Mouse (Mus musculus) Muller cell, postnatal 12 days (primary cell): ENCODE data around the gene BC048679.
"Not testable (repeated sequence)": the region's sequence is repeated elsewhere in the genome, so short reads cannot be mapped to it uniquely, and the experiment has no call there.

ENCODE experiments used
- DNase-seq: peaks from one replicate; pipeline ENCODE4 v3.0.0-alpha.2; 2015; ENCODE audit errors: inconsistent ontology term

The BC048679 gene

DNA sequence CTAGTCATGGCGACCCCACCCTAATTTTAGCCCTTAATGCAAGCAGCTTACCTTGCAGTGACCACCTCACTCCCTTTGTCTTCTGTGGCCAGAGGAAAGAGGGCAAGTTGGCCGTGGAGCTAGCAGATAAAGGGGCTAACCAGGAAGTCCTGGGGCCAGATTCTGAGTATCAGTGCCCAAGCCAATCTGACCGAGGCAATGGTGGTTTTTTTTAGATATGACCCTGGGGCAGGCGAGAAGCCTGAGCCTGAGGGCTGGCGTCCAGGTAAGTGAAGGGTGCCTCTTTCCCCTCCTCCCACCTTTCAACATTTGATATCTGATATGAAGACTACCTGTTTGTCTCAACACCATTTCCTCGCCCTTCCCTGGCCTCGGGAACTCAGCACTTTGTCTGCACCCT lies at the start of gene BC048679:
BC048679 (minus strand) TSS at position 101 of the 400 bp plus-strand sequence.
- no peak for DNase-seq

DNA sequence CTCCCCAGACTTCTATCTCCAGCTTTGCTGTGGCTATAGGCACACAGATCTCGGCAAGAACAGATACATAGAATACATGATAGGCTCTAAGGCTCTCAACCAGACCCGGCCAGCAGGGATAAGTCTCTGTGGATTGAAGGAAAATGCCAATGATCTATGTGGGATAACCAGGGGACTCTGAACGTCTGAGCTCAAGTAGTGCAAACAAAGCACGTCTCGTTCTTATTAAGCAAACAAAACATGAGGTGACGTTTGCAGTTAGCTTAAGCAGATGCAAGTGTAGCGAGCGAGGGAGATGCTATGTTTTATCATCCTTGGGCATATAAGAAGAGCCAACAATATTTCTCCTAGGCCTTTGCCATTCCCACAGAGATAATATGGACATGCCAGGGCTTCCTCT lies 44.9 kb upstream of the BC048679 start:
- DNase-seq, result no peak

DNA sequence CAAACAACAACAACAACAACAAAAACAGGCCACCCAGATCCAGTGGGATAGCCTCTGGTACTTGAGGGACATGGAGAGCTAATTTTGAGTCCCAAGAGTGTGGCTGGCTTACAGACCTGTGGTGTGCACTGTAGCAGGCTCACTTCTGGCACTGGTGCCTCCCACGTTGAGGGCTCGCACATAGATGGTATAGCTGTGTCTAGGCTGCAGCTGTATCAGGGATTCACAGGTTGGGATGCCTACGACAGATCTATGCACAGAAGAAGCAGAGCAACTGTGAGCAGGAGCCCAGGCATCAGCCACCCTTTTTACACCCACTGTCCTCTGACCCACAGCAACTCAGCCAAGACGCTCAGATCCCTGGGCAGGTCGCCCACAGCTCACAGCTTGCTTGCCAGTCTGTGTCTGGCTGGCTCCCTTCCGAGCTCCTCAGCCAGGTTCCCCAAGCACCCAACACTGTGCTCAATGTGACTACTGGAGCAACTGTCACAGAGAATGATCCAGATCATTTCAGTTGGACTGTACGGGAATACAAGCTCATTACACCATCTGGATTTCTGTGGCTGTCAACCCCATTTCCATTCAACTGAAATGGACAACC lies 43.9 kb upstream of the BC048679 start:
- DNase-seq, result peak; percentile 73

GRCm38 (mm10) chr7:81540999-81541398 lies 42.9 kb upstream of the BC048679 start:
- DNase-seq, result no peak

DNA sequence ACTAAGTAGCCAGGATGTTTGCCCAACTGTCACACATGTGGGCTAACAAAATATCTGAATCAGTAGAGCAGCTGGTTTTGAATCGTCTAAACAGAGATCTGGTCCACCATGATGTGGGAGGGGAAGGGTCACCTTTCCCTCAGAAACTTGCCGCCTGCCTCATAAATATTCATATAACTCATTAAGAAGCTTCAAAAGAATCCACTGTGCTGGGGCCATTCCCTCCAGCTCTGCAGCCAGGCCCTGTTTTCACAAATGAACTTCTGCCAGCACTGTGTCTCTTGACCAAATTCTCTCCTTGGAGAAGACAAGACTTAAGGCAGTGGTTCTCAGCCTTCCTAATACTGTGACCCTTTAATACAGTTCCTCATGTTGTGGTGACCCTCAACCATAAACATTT lies 41.5 kb upstream of the BC048679 start:
- peak; percentile 14 for DNase-seq

DNA sequence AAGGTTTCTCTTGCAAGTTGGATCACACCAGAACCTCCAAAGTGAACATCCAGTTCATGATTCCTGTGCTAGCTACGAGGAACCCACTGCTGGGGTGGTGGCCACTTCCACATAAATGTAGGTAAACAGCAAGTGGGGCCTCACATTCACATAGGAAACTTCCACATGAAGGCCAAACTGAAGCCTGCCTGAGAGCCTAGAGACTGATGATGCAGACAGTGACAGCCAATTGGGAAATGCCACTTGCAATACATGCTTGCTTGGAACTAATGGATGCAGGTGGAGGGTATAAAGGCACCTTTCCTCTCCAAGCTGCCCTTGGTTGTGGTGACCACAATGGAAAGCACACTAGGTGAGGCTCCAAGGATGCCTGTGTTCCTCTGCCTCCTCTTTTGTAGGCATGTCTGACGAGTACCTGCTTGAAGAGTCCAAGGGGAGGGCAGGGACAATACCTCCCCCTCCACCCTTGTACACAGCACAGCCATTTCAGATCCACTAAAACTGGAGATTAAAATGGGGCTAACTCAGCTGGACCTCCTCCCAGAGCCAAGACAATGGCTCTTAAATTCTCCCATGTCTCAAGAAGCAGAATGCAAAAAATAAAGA lies 40.1 kb upstream of the BC048679 start:
- peak; percentile 29 for DNase-seq

DNA sequence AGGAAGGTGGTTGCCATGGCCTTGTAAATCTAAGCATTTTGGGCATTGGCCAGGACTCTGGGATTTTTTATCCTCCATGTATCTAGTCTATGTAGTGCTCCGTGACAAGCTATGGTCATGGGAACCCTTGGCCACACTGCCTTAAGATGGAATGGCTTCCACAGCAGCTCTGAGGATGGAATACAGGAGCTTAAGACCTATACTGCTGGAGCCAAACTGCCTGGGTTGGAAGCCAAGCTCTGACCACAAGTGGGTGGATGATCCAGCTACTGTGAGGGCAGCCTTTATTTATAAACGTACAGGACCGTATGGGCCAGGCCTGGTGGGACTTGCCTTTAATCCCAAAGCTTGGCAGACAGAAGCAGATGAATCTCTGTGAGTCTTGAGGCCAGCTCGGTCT lies 38.4 kb upstream of the BC048679 start:
- DNase-seq, result no peak

DNA sequence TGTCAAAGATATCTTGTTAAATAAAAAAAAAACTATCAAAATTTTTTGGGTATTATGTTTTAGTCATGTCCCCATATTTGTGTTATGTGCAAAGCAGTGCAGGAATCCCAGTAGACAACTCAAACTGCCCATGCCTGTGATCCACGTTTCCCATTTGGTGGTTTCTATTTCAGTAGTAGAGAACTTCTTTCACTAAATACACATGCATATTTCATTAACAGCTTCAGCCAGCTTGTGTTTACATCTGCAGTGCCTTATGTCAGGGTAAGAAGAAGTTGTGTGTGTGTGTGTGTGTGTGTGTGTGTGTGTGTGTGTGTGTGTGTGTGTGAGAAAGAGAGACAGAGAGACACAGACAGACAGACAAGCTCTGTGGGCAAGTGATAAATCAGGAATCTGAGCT lies 33.4 kb upstream of the BC048679 start:
- DNase-seq, result no peak

GRCm38 (mm10) chr7:81528918-81529317 lies 30.8 kb upstream of the BC048679 start:
- no peak for DNase-seq

- no peak for DNase-seq
These were observed 25.6 kb upstream of the BC048679 start for GRCm38 (mm10) chr7:81523663-81524017.

DNA sequence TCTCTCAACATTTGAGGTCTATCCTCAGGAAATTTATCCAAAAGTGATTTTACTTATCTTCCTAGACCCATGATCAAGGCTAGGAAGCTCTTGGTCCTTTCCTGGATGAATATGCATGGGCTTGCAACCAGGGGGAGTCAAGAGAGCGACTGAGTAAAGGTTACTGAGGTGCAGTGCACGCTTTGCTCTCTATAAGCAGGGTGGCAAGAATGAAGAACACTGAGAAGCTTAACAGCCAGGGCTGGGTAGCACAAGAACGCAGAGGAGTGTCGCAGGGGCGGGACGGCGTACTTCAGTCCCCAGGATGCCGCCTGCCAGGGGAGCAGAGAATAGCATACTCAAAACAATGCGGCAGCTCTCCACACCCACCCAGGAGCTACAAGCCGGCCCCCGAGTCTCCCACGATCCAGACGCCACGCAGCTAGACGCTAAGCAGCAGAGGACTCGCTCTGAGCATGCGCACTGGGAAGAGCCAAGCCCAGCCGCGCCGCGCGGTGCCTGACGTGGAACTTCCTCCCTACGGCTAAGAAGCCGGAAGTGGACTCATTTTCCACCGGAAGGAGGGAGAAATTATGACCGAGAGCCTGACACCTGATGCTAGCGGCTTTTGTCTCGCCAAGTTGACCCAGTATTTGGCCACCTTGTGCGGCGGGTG lies 25.1 kb upstream of the BC048679 start:
- peak; percentile 98 for DNase-seq

DNA sequence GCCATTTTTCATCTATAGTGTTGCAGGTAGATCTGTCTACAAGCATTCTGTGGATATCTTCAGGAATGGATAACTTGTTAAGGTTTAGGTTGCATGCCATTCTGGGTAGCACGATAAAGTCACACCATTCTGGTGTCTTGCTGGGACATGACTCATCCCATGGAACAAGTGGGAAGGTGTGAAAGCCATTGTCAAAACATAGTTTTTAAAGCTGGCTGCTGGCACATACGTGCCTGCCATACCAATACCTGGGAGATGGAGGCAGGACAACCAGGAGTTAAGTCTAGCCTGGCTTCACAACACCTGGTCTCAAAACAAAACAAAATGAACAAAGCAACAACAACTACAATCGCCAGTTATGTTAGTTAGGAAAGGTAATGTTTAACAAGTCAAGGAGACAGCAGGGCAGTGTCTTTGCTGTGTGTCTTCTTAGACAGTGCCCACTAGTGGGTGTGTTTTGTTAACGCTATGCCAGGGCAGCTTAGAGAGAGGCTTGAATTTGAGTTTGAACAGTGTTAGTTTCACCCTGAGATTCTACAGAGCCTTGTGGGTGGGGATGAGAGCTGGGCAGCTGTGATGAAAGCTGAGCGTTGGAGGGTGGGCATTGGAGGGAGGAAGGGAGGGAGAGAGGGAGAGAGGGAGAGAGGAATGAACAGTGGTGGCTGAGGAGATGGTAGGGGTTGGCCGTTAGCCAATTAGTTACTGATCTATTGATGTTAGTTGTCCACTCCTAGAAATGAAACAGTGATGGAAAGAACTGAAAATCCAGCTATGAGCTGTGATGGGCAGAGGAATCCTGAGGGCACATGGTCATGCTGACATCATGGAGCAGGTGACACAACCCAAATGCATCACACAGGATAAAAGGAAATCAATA lies 18.3 kb upstream of the BC048679 start:
- no peak for DNase-seq

DNA sequence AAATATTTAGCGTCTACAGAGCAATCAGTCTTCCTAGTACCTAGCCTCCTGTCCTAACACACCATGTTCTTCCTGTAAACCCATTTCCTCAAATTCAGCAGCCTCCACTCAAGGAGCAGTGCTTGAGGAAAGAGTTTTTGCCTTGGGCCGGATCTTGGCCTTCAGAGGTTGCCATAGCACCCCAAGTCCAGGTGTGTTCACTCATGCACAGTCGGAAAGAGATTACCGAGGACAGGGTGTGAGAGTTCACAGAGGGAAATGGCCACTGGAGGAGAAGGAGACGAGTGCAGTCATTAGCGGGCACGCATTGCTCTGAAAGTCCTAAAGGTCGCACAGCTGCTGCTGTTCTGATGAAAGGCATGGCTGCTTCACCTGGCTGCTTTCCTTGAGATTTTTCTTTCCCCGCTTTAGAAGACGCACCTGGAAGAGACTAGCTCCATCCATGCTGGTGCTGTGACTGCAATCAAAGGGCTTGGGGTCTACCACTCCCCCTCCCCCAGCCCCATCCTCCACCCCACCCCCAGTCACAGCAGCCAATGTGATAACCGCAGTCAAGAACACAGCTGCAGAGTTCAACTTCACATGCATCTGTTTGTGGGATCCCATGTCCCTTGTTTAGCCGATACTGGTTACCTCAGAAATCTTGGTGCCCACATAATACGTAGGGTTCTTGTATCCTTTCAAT lies 17.0 kb upstream of the BC048679 start:
- no peak for DNase-seq

DNA sequence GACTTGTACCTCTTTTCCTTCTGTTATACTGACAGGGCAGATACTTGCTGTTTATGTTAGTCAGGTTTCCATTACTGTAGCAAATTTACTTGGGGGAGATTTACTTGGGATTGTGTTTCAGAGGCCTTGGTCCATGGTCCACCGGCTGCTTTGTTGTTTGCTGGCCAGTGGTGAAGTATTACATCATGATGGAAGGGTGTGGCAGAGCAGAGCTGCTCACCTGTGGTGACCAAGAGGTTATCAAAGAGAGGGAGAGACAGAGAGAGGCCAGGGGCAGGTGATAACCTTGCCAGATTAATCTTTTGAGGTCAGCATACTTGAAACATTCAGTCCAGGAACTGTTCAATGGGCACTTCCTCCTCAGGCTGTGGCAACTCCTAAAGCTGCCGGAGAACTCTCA lies 3.0 kb upstream of the BC048679 start:
- no peak for DNase-seq

GRCm38 (mm10) chr7:81497171-81497570 lies 910 bp downstream of the BC048679 start:
- peak; percentile 81 for DNase-seq

DNA sequence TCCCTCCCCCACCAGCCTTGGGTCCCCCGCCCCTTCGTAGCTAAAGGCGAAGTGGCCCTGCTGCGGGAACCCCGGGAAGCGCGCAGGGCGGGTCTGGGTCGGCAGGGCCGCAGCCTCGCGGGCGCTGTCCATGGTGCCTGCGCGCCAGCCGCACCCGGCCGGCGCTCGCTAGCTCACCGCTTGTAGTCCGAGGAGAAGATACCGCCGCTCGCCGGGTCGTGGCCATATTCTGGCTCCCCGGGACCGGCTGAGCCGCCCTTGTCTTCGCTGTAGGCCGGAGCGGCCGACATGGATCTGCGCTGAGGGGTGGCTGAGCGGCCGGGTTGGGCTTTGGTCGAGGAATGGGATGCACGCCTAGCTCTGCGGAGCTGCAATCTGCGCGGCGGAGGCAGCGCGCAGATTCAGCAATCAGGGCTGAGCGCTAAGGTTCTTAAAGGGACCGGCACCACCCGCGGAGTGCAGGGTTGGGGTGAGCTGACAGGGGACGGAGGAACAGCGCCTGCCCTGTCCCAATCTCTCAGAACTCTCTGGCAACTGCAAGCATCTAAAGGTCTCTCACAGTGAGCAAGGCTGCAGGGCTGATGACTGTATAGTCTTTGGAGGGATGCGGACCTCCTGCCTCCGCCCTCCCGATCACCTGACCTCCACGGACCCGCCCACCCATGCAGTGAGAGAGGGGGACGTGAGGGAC lies 4.6 kb downstream of the BC048679 start, which contains the start of gene Ap3b2:
Ap3b2 (minus strand) TSS at position 595 of the 691 bp plus-strand sequence.
- DNase-seq, result peak; percentile 89

DNA sequence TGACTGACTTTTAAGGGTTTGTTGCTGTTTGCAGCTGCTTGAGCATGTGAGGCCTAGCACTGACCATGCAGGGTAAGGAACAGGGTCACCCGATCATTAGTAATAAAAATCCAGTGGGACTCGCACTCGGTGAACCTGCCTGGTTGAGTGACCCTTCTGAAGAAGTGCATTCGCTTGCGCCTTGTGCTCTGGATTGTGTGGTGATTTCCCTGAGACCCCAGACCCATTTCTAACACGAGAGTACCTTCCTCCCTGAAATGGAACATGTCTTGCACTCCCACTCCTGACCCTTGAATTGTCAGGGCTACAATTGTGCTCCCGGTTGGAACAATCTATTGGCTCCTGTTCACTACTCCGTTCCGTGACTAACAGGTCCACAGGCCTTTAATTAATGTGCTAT lies 5.5 kb downstream of the BC048679 start:
- DNase-seq, result no peak

GRCm38 (mm10) chr7:81489649-81490048 lies 8.4 kb downstream of the BC048679 start:
- DNase-seq, result no peak

DNA sequence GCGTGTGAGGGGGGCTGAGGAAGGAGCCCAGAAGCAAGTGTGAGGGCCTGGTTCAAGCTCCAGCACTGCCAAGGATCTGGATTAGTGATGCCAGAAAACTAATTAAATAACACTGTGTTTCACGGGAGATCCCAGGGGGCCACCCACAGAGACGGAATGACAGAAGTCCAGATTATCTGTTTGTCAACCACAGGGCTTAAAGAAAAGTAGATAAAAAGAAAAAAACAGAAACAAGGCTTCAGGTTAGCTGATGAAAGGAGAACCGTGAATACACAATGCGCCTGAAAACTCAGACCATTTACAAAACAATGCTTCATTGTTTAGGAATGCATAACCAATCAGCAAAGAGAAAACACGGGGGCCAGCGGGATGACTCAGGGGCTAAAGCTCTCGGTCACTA lies 17.3 kb downstream of the BC048679 start:
- DNase-seq, result peak; percentile 66

DNA sequence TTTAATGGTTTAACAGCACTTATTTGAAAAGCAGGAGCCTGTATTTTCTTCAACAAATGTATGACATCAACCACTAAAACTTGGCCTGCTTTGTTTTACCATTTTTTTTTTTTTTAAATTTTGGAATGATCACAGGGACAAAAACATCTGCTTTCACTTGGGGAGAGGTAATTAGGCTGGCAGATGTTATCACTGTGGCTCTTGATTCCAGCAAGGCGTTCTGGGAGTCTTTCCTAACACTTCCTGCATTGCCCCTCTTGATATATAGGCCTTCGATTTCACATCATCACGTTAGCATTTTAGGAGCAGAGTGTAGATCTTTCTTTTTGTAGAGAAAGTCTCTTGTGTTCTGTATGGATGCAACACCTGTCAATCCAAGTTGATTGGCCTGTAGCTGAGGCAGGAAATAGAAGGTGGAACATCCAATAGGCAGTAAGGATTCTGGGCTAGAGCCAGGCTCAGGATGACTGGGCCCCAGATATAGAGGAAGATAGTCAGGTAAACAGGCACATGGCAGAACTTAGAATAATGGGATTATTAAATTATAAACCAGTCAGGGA lies 18.5 kb downstream of the BC048679 start:
- no peak for DNase-seq

- DNase-seq, result not testable (repeated sequence)
These were observed 19.8 kb downstream of the BC048679 start for GRCm38 (mm10) chr7:81478261-81478660.
